29 mouse cellular contexts compared by ENCODE assay signal in genomic region chr13:36386074-36386473, GRCm38 (mm10).
A peak's percentile ranks its signal among the peaks of the same experiment; 100 is the strongest.
DNase-seq lines count a peak whose midpoint lies in the region; ATAC-seq and TF ChIP-seq lines count a peak whose summit lies in the region.
"Had no signal": no experiment of that assay in that cellular context is flagged by ENCODE, and none has a peak within 500 bp of the region (broad histone marks: within the 10 kb centered on the region; RNA-seq: fewer than 3 reads in every experiment).

No protein-coding gene starts in this region.

- H3K36me3 ChIP-seq in forebrain, embryonic 14.5 days (ENCODE audit: control insufficient read depth, insufficient read depth, low read length), result no peaks in the 10 kb centered on the region
- no peaks in the 10 kb centered on the region for H3K36me3 ChIP-seq in forebrain, embryonic 12.5 days (replicated peaks)
- H3K36me3 ChIP-seq in hindbrain, embryonic 15.5 days, result no peaks in the 10 kb centered on the region
- H3K36me3 ChIP-seq in hindbrain, embryonic 10.5 days, result no peaks in the 10 kb centered on the region
- no peaks in the 10 kb centered on the region for H3K36me3 ChIP-seq in midbrain, embryonic 15.5 days (replicated peaks)
- H3K36me3 ChIP-seq: embryonic facial prominence, embryonic 12.5 days; heart, embryonic 10.5 days; heart, embryonic 15.5 days; kidney, embryonic 15.5 days; limb, embryonic 13.5 days; lung, embryonic 15.5 days; midbrain, embryonic 12.5 days; neural tube, embryonic 13.5 days had no signal

- no peaks in the 10 kb centered on the region for H3K27me3 ChIP-seq in forebrain, embryonic 14.5 days (replicated peaks; ENCODE audit: control insufficient read depth, insufficient read depth, low read length)
- H3K27me3 ChIP-seq in forebrain, embryonic 12.5 days, result no peaks in the 10 kb centered on the region
- H3K27me3 ChIP-seq in hindbrain, embryonic 15.5 days, result no peaks in the 10 kb centered on the region
- no peaks in the 10 kb centered on the region for H3K27me3 ChIP-seq in hindbrain, embryonic 10.5 days (ENCODE audit: insufficient read depth, poor library complexity, severe bottlenecking)
- no peaks in the 10 kb centered on the region for H3K27me3 ChIP-seq in midbrain, embryonic 15.5 days (replicated peaks)
- H3K27me3 ChIP-seq: CH12.LX; embryonic facial prominence, embryonic 12.5 days; heart, embryonic 15.5 days; kidney, embryonic 15.5 days; limb, embryonic 13.5 days; lung, embryonic 15.5 days; midbrain, embryonic 12.5 days; neural tube, embryonic 13.5 days had no signal

- WGBS in forebrain, embryonic 14.5 days, result 84% methylated on average over 5 of the region's 5 CpGs
- WGBS in forebrain, embryonic 12.5 days, result 83% methylated on average over 5 of the region's 5 CpGs
- 55% methylated on average over 5 of the region's 5 CpGs for WGBS in hindbrain, embryonic 15.5 days
- 81% methylated on average over 5 of the region's 5 CpGs for WGBS in hindbrain, embryonic 10.5 days
- WGBS in midbrain, embryonic 15.5 days, result 61% methylated on average over 5 of the region's 5 CpGs

- no peak for TF ChIP-seq POLR2A in brain, embryonic 14.5 days (IDR thresholded peaks at IDR 0.05; ENCODE audit: borderline replicate concordance, extremely low read depth, insufficient read depth, insufficient read length, poor library complexity, severe bottlenecking)

- H3K9ac ChIP-seq in forebrain, embryonic 14.5 days (ENCODE audit: low read length), result no peak overlapping the region
- no peak overlapping the region for H3K9ac ChIP-seq in forebrain, embryonic 12.5 days
- no peak overlapping the region for H3K9ac ChIP-seq in hindbrain, embryonic 15.5 days
- no peak overlapping the region for H3K9ac ChIP-seq in midbrain, embryonic 15.5 days
- H3K9ac ChIP-seq: embryonic facial prominence, embryonic 12.5 days; heart, embryonic 15.5 days; kidney, embryonic 15.5 days; limb, embryonic 13.5 days; lung, embryonic 15.5 days; midbrain, embryonic 12.5 days; neural tube, embryonic 13.5 days had no signal

- TF ChIP-seq CTCF in brain, embryonic 14.5 days (IDR thresholded peaks at IDR 0.05; ENCODE audit: borderline replicate concordance, extremely low read depth, insufficient read depth, insufficient read length), result no peak

- peak; percentile 3 for DNase-seq in forebrain, embryonic 14.5 days (ENCODE audit: low spot score)
- DNase-seq in hindbrain, embryonic 10.5 days (ENCODE audit: low spot score), result no peak
- peak; percentile 38 for DNase-seq in brain, embryonic 14.5 days (ENCODE audit: low read depth)
- no peak for DNase-seq in adrenal gland, postnatal 36 days
- no peak for DNase-seq in left cerebral cortex, adult 8-10 months (ENCODE audit: low spot score in 2 of 2)
- DNase-seq: adrenal gland, adult 8-10 months; cerebellum, adult 11-12 months; cerebellum, adult 9-11 months; embryo, embryonic 11 days; gastrocnemius, postnatal 14 days; heart, adult 11 months; kidney, postnatal 25 days had no signal

- H3K4me3 ChIP-seq in forebrain, embryonic 14.5 days (ENCODE audit: low read depth, low read length), result no peak overlapping the region
- no peak overlapping the region for H3K4me3 ChIP-seq in forebrain, embryonic 12.5 days (replicated peaks)
- no peak overlapping the region for H3K4me3 ChIP-seq in hindbrain, embryonic 15.5 days
- H3K4me3 ChIP-seq in hindbrain, embryonic 10.5 days, result no peak overlapping the region
- no peak overlapping the region for H3K4me3 ChIP-seq in midbrain, embryonic 15.5 days
- H3K4me3 ChIP-seq: embryonic facial prominence, embryonic 12.5 days; heart, embryonic 10.5 days; heart, embryonic 15.5 days; kidney, embryonic 15.5 days; left cerebral cortex, adult 2 months; limb, embryonic 13.5 days; lung, embryonic 15.5 days; midbrain, embryonic 12.5 days; myocyte; neural tube, embryonic 13.5 days had no signal

- H3K9me3 ChIP-seq in forebrain, embryonic 14.5 days (replicated peaks; ENCODE audit: control insufficient read depth, low read length), result no peaks in the 10 kb centered on the region
- no peaks in the 10 kb centered on the region for H3K9me3 ChIP-seq in forebrain, embryonic 12.5 days
- no peaks in the 10 kb centered on the region for H3K9me3 ChIP-seq in hindbrain, embryonic 15.5 days
- H3K9me3 ChIP-seq in hindbrain, embryonic 10.5 days, result no peaks in the 10 kb centered on the region
- H3K9me3 ChIP-seq in midbrain, embryonic 15.5 days, result no peaks in the 10 kb centered on the region
- H3K9me3 ChIP-seq: embryonic facial prominence, embryonic 12.5 days; heart, embryonic 10.5 days; heart, embryonic 15.5 days; kidney, embryonic 15.5 days; limb, embryonic 13.5 days; lung, embryonic 15.5 days; midbrain, embryonic 12.5 days; neural tube, embryonic 13.5 days had no signal

- no peaks in the 10 kb centered on the region for H3K4me1 ChIP-seq in forebrain, embryonic 14.5 days (ENCODE audit: control insufficient read depth, insufficient read depth, low read length)
- H3K4me1 ChIP-seq in forebrain, embryonic 12.5 days, result no peaks in the 10 kb centered on the region
- H3K4me1 ChIP-seq in hindbrain, embryonic 15.5 days (replicated peaks), result peaks cover 6% of the 10 kb centered on the region
- no peaks in the 10 kb centered on the region for H3K4me1 ChIP-seq in hindbrain, embryonic 10.5 days (replicated peaks)
- no peaks in the 10 kb centered on the region for H3K4me1 ChIP-seq in midbrain, embryonic 15.5 days
- H3K4me1 ChIP-seq: embryonic facial prominence, embryonic 12.5 days; kidney, embryonic 15.5 days; limb, embryonic 13.5 days; lung, embryonic 15.5 days; midbrain, embryonic 12.5 days had no signal

- no peak overlapping the region for H3K4me2 ChIP-seq in forebrain, embryonic 14.5 days (ENCODE audit: low read length)
- H3K4me2 ChIP-seq in forebrain, embryonic 12.5 days, result no peak overlapping the region
- H3K4me2 ChIP-seq in hindbrain, embryonic 15.5 days, result no peak overlapping the region
- H3K4me2 ChIP-seq in midbrain, embryonic 15.5 days, result no peak overlapping the region
- H3K4me2 ChIP-seq: embryonic facial prominence, embryonic 12.5 days; heart, embryonic 15.5 days; kidney, embryonic 15.5 days; limb, embryonic 13.5 days; liver, embryonic 11.5 days; lung, embryonic 15.5 days; midbrain, embryonic 12.5 days; neural tube, embryonic 13.5 days had no signal

- no peak for ATAC-seq in forebrain, embryonic 14.5 days
- ATAC-seq in forebrain, embryonic 12.5 days (ENCODE audit: low FRiP score), result no peak
- ATAC-seq in hindbrain, embryonic 15.5 days (ENCODE audit: low FRiP score, low read depth), result no peak; the same call in 1 of the 2 replicates
- no peak for ATAC-seq in midbrain, embryonic 15.5 days (replicated peaks)
- ATAC-seq: forebrain, embryonic 16.5 days; intestine, postnatal 0 days had no signal

- H3K27ac ChIP-seq in forebrain, embryonic 14.5 days (ENCODE audit: low read depth, low read length), result no peak overlapping the region
- H3K27ac ChIP-seq in forebrain, embryonic 12.5 days, result no peak overlapping the region
- peak overlapping the region; percentile 29 for H3K27ac ChIP-seq in hindbrain, embryonic 15.5 days (replicated peaks)
- H3K27ac ChIP-seq in hindbrain, embryonic 10.5 days, result no peak overlapping the region
- 0 out of 2 replicates have a peak overlapping the region, but pooled peaks have one; percentile 15 for H3K27ac ChIP-seq in midbrain, embryonic 15.5 days
- H3K27ac ChIP-seq: embryonic facial prominence, embryonic 12.5 days; heart, embryonic 10.5 days; heart, embryonic 15.5 days; kidney, embryonic 15.5 days; left cerebral cortex, adult 2 months; limb, embryonic 13.5 days; lung, embryonic 15.5 days; midbrain, embryonic 12.5 days; neural tube, embryonic 13.5 days had no signal

Comparison
In these comparisons a context has a peak if more than half of its experiments do, and no peak if none do; other contexts are left out.
1. H3K27ac ChIP-seq: peak in hindbrain, embryonic 15.5 days (single experiment) and midbrain, embryonic 15.5 days (single experiment); none in forebrain, embryonic 14.5 days (single experiment), forebrain, embryonic 12.5 days (single experiment) and hindbrain, embryonic 10.5 days (single experiment).
2. DNase-seq: peak in forebrain, embryonic 14.5 days (single experiment) and brain, embryonic 14.5 days (single experiment); none in hindbrain, embryonic 10.5 days (single experiment), adrenal gland, postnatal 36 days (0 of 2) and left cerebral cortex, adult 8-10 months (0 of 2).